Comparison of ENCODE assay signal across 13 mouse cellular contexts in the genomic region with DNA sequence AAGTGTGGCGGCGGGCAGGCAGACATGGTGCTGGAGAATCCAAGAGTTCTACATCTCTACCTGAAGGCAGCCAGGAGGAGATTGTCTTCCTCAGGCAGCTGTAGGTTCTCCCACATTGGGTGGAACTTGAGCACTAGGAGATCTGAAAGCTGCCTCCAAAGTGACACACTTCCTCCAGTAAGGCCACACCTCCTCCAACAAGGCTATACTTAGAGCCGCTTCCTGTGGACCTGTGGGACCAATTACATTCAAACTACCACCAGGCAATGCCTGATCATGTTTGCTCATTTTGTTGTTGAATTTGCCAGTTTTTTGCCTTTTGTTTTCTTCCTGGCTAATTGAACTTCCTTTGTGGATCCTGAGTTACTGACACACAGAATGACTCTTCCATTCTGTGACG. TPM values are rescaled to one million over a fixed set of nuclear protein-coding genes. Genes with fewer than 3 reads are reported as not detected.
DNase-seq lines count a peak whose midpoint lies in the region; ATAC-seq and TF ChIP-seq lines count a peak whose summit lies in the region.
"Had no signal": no experiment of that assay in that cellular context is flagged by ENCODE, and none has a peak within 500 bp of the region (broad histone marks: within the 10 kb centered on the region; RNA-seq: fewer than 3 reads in every experiment).

No protein-coding gene starts in this region.

- no peak overlapping the region for H3K4me3 ChIP-seq in stomach, embryonic 14.5 days (ENCODE audit: low read depth, low read length)
- no peak overlapping the region for H3K4me3 ChIP-seq in stomach, postnatal 0 days (ENCODE audit: low read depth, low read length)
- no peak overlapping the region for H3K4me3 ChIP-seq in stomach, embryonic 15.5 days (replicated peaks)
- H3K4me3 ChIP-seq: embryonic facial prominence, embryonic 13.5 days; left cerebral cortex, adult 2 months had no signal

- WGBS in stomach, embryonic 14.5 days = 90% methylated on average over 4 of the region's 4 CpGs
- WGBS in stomach, postnatal 0 days = 84% methylated on average over 4 of the region's 4 CpGs
- WGBS in stomach, embryonic 15.5 days = 81% methylated on average over 4 of the region's 4 CpGs

- ATAC-seq in stomach, embryonic 14.5 days (ENCODE audit: insufficient number of reproducible peaks, insufficient read depth, low FRiP score, low read depth) = peak; percentile 46; the same call in 1 of the 2 replicates
- ATAC-seq in stomach, postnatal 0 days (ENCODE audit: low FRiP score, low TSS enrichment) = no peak
- peak; percentile 88 for ATAC-seq in stomach, embryonic 15.5 days (ENCODE audit: insufficient read depth, low FRiP score, low read depth)
- ATAC-seq: midbrain, embryonic 16.5 days had no signal

- TF ChIP-seq CTCF in stomach, postnatal 0 days (IDR thresholded peaks at IDR 0.05; ENCODE audit: low read depth) = no peak

- no peaks in the 10 kb centered on the region for H3K9me3 ChIP-seq in stomach, embryonic 14.5 days (ENCODE audit: control insufficient read depth, low read depth, low read length)
- no peaks in the 10 kb centered on the region for H3K9me3 ChIP-seq in stomach, postnatal 0 days (ENCODE audit: control insufficient read depth, low read length)
- H3K9me3 ChIP-seq in stomach, embryonic 15.5 days = no peaks in the 10 kb centered on the region
- H3K9me3 ChIP-seq: embryonic facial prominence, embryonic 13.5 days had no signal

- no peaks in the 10 kb centered on the region for H3K27me3 ChIP-seq in stomach, embryonic 14.5 days (ENCODE audit: control insufficient read depth, insufficient read depth, low read length)
- H3K27me3 ChIP-seq in stomach, postnatal 0 days (ENCODE audit: control insufficient read depth, insufficient read depth, low read length) = no peaks in the 10 kb centered on the region
- H3K27me3 ChIP-seq in stomach, embryonic 15.5 days (replicated peaks) = no peaks in the 10 kb centered on the region
- H3K27me3 ChIP-seq: embryonic facial prominence, embryonic 13.5 days had no signal

- no peak for TF ChIP-seq EP300 in stomach, postnatal 0 days (optimal IDR thresholded peaks at IDR 0.05)

- no peak overlapping the region for H3K4me2 ChIP-seq in stomach, embryonic 14.5 days (replicated peaks; ENCODE audit: low read depth, low read length)
- no peak overlapping the region for H3K4me2 ChIP-seq in stomach, postnatal 0 days (replicated peaks; ENCODE audit: low read depth)
- no peak overlapping the region for H3K4me2 ChIP-seq in stomach, embryonic 15.5 days
- H3K4me2 ChIP-seq: embryonic facial prominence, embryonic 13.5 days had no signal

- peak; percentile 28 for DNase-seq in embryo, embryonic 10 days (ENCODE audit: low spot score)
- no peak for DNase-seq in embryo, embryonic 11 days
- no peak for DNase-seq in stomach, postnatal 0 days (ENCODE audit: low spot score)
- peak; percentile 67 for DNase-seq in liver
- no peak for DNase-seq in lung, postnatal 36 days
- no peak for DNase-seq in kidney, postnatal 14 days
- DNase-seq: kidney, adult 9 months; thymus, postnatal 14 days had no signal

- no peak overlapping the region for H3K27ac ChIP-seq in stomach, embryonic 14.5 days (ENCODE audit: low read length)
- H3K27ac ChIP-seq in stomach, postnatal 0 days (replicated peaks) = no peak overlapping the region
- no peak overlapping the region for H3K27ac ChIP-seq in stomach, embryonic 15.5 days
- H3K27ac ChIP-seq: embryonic facial prominence, embryonic 13.5 days; left cerebral cortex, adult 2 months had no signal

- peaks cover 35% of the 10 kb centered on the region for H3K36me3 ChIP-seq in stomach, embryonic 14.5 days (ENCODE audit: control insufficient read depth, insufficient read depth, low read length)
- peaks cover 12% of the 10 kb centered on the region; the same call in 1 of the 2 replicates for H3K36me3 ChIP-seq in stomach, postnatal 0 days (ENCODE audit: control insufficient read depth, insufficient read depth, low read length)
- peaks cover 5% of the 10 kb centered on the region for H3K36me3 ChIP-seq in stomach, embryonic 15.5 days

- no peak overlapping the region for H3K9ac ChIP-seq in stomach, embryonic 14.5 days (replicated peaks; ENCODE audit: low read depth, low read length)
- no peak overlapping the region for H3K9ac ChIP-seq in stomach, postnatal 0 days (ENCODE audit: low read length)
- H3K9ac ChIP-seq in stomach, embryonic 15.5 days = no peak overlapping the region
- H3K9ac ChIP-seq: embryonic facial prominence, embryonic 13.5 days had no signal

- no peaks in the 10 kb centered on the region for H3K4me1 ChIP-seq in stomach, embryonic 14.5 days (ENCODE audit: control insufficient read depth, insufficient read depth, low read length)
- no peaks in the 10 kb centered on the region for H3K4me1 ChIP-seq in stomach, postnatal 0 days (replicated peaks; ENCODE audit: control insufficient read depth, insufficient read depth)
- no peaks in the 10 kb centered on the region for H3K4me1 ChIP-seq in stomach, embryonic 15.5 days
- H3K4me1 ChIP-seq: embryonic facial prominence, embryonic 13.5 days had no signal

RNA-seq across cellular contexts. Expression of a gene that starts 51.4 kb away (rescaled TPM):
- polyA plus RNA-seq in stomach, embryonic 14.5 days (2014; fragmentation: Nextera tagmentation; extraction: Ambion mirVana) = 13.3 and 17.1 TPM in 2 replicates
- 25.6 and 29.8 TPM in 2 replicates for polyA plus RNA-seq in stomach, postnatal 0 days (2015; fragmentation: Nextera tagmentation; extraction: Ambion mirVana)
- 16.0 and 20.6 TPM in 2 replicates for polyA plus RNA-seq in stomach, embryonic 15.5 days (2015; fragmentation: Nextera tagmentation; extraction: Ambion mirVana)

Comparison
In these comparisons a context has a peak if more than half of its experiments do, and no peak if none do; other contexts are left out.
1. DNase-seq: peak in embryo, embryonic 10 days (single experiment) and liver (single experiment); none in embryo, embryonic 11 days (single experiment), stomach, postnatal 0 days (single experiment), lung, postnatal 36 days (single experiment) and kidney, postnatal 14 days (single experiment).